Mouse (Mus musculus) MEL (cell line): Measurements from ENCODE around the gene Zmynd10. TPM values are rescaled to one million over a fixed set of nuclear protein-coding genes. Genes with fewer than 3 reads are reported as not detected.
A peak's percentile ranks its signal among the peaks of the same experiment; 100 is the strongest.

Experiments
- DNase-seq: peaks from one replicate; pipeline ENCODE4 v3.0.0; 2011; ENCODE audit warnings: low read depth, low spot score
- H3K27ac ChIP-seq: 2 replicates; pipeline ENCODE4 v1.5.1; 2012; ENCODE audit warnings: low read depth, mild to moderate bottlenecking, control low read depth, low read length, moderate library complexity; ENCODE audit not compliant: control insufficient read depth
- H3K27me3 ChIP-seq, 2 experiments: fragments of 150-350 bp in 1 of 2; sonication (generic) in 1 of 2; 2 replicates each; pipeline ENCODE4 v1.6.1; 2012; ENCODE audit warnings: low read length in 2 of 2, mild to moderate bottlenecking in 2 of 2, improper control_type of control experiment in 1 of 2, moderate library complexity in 1 of 2; ENCODE audit not compliant: insufficient read depth in 2 of 2, control insufficient read depth in 1 of 2
- H3K36me3 ChIP-seq, 2 experiments: 2 replicates each; pipeline ENCODE4 v1.6.1; 2012 to 2014; ENCODE audit warnings: low read length in 2 of 2, improper control_type of control experiment in 1 of 2, inconsistent platforms in 1 of 2, mild to moderate bottlenecking in 1 of 2; ENCODE audit not compliant: insufficient read depth in 2 of 2, control insufficient read depth in 1 of 2
- H3K4me1 ChIP-seq, 2 experiments: fragments of 150-350 bp in 1 of 2; sonication (generic) in 1 of 2; 2 replicates each; pipeline ENCODE4 v1.6.1; 2012; ENCODE audit warnings: low read length in 2 of 2, improper control_type of control experiment in 1 of 2, mild to moderate bottlenecking in 1 of 2; ENCODE audit not compliant: insufficient read depth in 2 of 2, control insufficient read depth in 1 of 2
- H3K4me3 ChIP-seq, 2 experiments: fragments of 150-350 bp in 1 of 2; sonication (generic) in 1 of 2; 2 replicates each; pipeline ENCODE4 v1.5.1; 2012; ENCODE audit warnings: low read depth in 2 of 2, low read length in 2 of 2, mild to moderate bottlenecking in 2 of 2, moderate library complexity in 2 of 2, control low read depth in 1 of 2, improper control_type of control experiment in 1 of 2; ENCODE audit not compliant: control insufficient read depth in 1 of 2, insufficient read depth in 1 of 2
- H3K79me2 ChIP-seq: 2 replicates; pipeline ENCODE4 v1.6.1; 2012; ENCODE audit warnings: mild to moderate bottlenecking, low read length, moderate library complexity; ENCODE audit not compliant: control insufficient read depth, poor library complexity, insufficient read depth
- H3K9ac ChIP-seq: 2 replicates; pipeline ENCODE4 v1.6.1; 2012; ENCODE audit warnings: low read depth, mild to moderate bottlenecking, control low read depth, low read length, moderate library complexity; ENCODE audit not compliant: control insufficient read depth, poor library complexity, severe bottlenecking
- H3K9me3 ChIP-seq: fragments of 150-350 bp; sonication (generic); replicated peaks from 2 replicates; pipeline ENCODE4 v1.6.1; 2012; ENCODE audit warnings: mild to moderate bottlenecking, low read length, improper control_type of control experiment, moderate library complexity; ENCODE audit not compliant: insufficient read depth
- CHD2 ChIP-seq: IDR thresholded peaks from 2 replicates; pipeline ENCODE4 v1.6.1; 2011; ENCODE audit warnings: low read length, improper control_type of control experiment
- CTCF ChIP-seq, 3 experiments: IDR thresholded peaks in 2 of 3; conservative IDR thresholded peaks in 1 of 3; 2 replicates each; pipeline ENCODE4 v1.5.1; 2011 to 2012; ENCODE audit warnings: low read length in 3 of 3, low read depth in 2 of 3, mild to moderate bottlenecking in 2 of 3, improper control_type of control experiment in 1 of 3, inconsistent platforms in 1 of 3, mixed read lengths in 1 of 3, moderate library complexity in 1 of 3; ENCODE audit not compliant: control insufficient read depth in 1 of 3, insufficient read depth in 1 of 3, poor library complexity in 1 of 3, severe bottlenecking in 1 of 3
- E2F4 ChIP-seq: IDR thresholded peaks from 2 replicates; pipeline ENCODE4 v1.6.1; 2011; ENCODE audit warnings: low read depth, low read length, improper control_type of control experiment, borderline replicate concordance
- ELF1 ChIP-seq: IDR thresholded peaks from 2 replicates; pipeline ENCODE4 v1.6.1; 2014; ENCODE audit warnings: low read depth, mild to moderate bottlenecking, inconsistent platforms, low read length, improper control_type of control experiment, moderate library complexity
- EP300 ChIP-seq, 2 experiments: IDR thresholded peaks; 2 replicates each; pipeline ENCODE4 v1.6.1; 2011; ENCODE audit warnings: improper control_type of control experiment in 2 of 2, low read length in 2 of 2, low read depth in 1 of 2, mild to moderate bottlenecking in 1 of 2
- GABPA ChIP-seq: IDR thresholded peaks from 2 replicates; pipeline ENCODE4 v1.6.1; 2012; ENCODE audit warnings: low read depth, mild to moderate bottlenecking, inconsistent platforms, low read length, improper control_type of control experiment, moderate library complexity
- GATA1 ChIP-seq: IDR thresholded peaks from 2 replicates; pipeline ENCODE4 v1.6.1; 2011; ENCODE audit warnings: low read depth, low read length, improper control_type of control experiment
- HCFC1 ChIP-seq: IDR thresholded peaks from 2 replicates; pipeline ENCODE4 v1.6.1; 2012; ENCODE audit warnings: low read depth, mild to moderate bottlenecking, inconsistent platforms, low read length, improper control_type of control experiment, moderate library complexity
- MAFK ChIP-seq: IDR thresholded peaks from 2 replicates; pipeline ENCODE4 v1.6.1; 2011; ENCODE audit warnings: low read depth, mild to moderate bottlenecking, low read length, improper control_type of control experiment, borderline replicate concordance
- MAZ ChIP-seq: IDR thresholded peaks from 2 replicates; pipeline ENCODE4 v1.6.1; 2012; ENCODE audit warnings: low read depth, mild to moderate bottlenecking, inconsistent platforms, low read length, improper control_type of control experiment
- MYB ChIP-seq: IDR thresholded peaks from 2 replicates; pipeline ENCODE4 v1.6.1; 2011; ENCODE audit warnings: mild to moderate bottlenecking, low read depth, low read length, improper control_type of control experiment
- MYC ChIP-seq: IDR thresholded peaks from 2 replicates; pipeline ENCODE4 v1.6.1; 2011; ENCODE audit warnings: low read depth, mild to moderate bottlenecking, low read length, improper control_type of control experiment, moderate library complexity
- NELFE ChIP-seq: IDR thresholded peaks from 2 replicates; pipeline ENCODE4 v1.6.1; 2011; ENCODE audit warnings: low read depth, low read length, improper control_type of control experiment
- NRF1 ChIP-seq: IDR thresholded peaks from 2 replicates; pipeline ENCODE4 v1.6.1; 2014; ENCODE audit warnings: low read depth, mild to moderate bottlenecking, inconsistent platforms, low read length, improper control_type of control experiment, moderate library complexity; ENCODE audit not compliant: poor library complexity, insufficient read depth, severe bottlenecking
- POLR2A ChIP-seq, 2 experiments: IDR thresholded peaks; 2 replicates each; pipeline ENCODE4 v1.6.1; 2011 to 2012; ENCODE audit warnings: low read length in 2 of 2, mild to moderate bottlenecking in 2 of 2, control low read depth in 1 of 2, improper control_type of control experiment in 1 of 2, low read depth in 1 of 2, moderate library complexity in 1 of 2; ENCODE audit not compliant: control insufficient read depth in 1 of 2, insufficient read depth in 1 of 2, poor library complexity in 1 of 2
- RAD21 ChIP-seq: IDR thresholded peaks from 2 replicates; pipeline ENCODE4 v1.6.1; 2011; ENCODE audit warnings: mild to moderate bottlenecking, low read depth, low read length, improper control_type of control experiment
- RCOR1 ChIP-seq: IDR thresholded peaks from 2 replicates; pipeline ENCODE4 v1.6.1; 2012; ENCODE audit warnings: low read depth, mild to moderate bottlenecking, inconsistent platforms, low read length, improper control_type of control experiment
- SMC3 ChIP-seq: IDR thresholded peaks from 2 replicates; pipeline ENCODE4 v1.6.1; 2011; ENCODE audit warnings: low read depth, low read length, improper control_type of control experiment
- TAL1 ChIP-seq: IDR thresholded peaks from 2 replicates; pipeline ENCODE4 v1.6.1; 2012; ENCODE audit warnings: mild to moderate bottlenecking, inconsistent platforms, low read length, moderate library complexity, mixed read lengths
- TCF12 ChIP-seq: IDR thresholded peaks from 2 replicates; pipeline ENCODE4 v1.6.1; 2014; ENCODE audit warnings: low read depth, mild to moderate bottlenecking, inconsistent platforms, low read length, improper control_type of control experiment, moderate library complexity
- UBTF ChIP-seq: IDR thresholded peaks from 2 replicates; pipeline ENCODE4 v1.6.1; 2012; ENCODE audit warnings: low read depth, mild to moderate bottlenecking, inconsistent platforms, low read length, improper control_type of control experiment, moderate library complexity, borderline replicate concordance; ENCODE audit not compliant: insufficient read depth
- polyA plus RNA-seq, 2 experiments: library from polyadenylated mRNA; stranded (reverse) in 1 of 2; unstranded in 1 of 2; fragments of >175 nt in 1 of 2; fragments of >200 nt in 1 of 2; gene quantifications; 2 replicates each; pipeline versions ENCODE4 v1.2.1 to v1.2.4; 2012; ENCODE audit warnings: low replicate concordance in 2 of 2, low read depth in 1 of 2; ENCODE audit not compliant: insufficient read length in 2 of 2, insufficient read depth in 1 of 2, missing spikeins in 1 of 2
- total RNA-seq: library from RNA; depleted of rRNA; stranded (reverse); fragments of 300-350 nt; gene quantifications from 2 replicates; pipeline ENCODE4 v1.2.3, GENCODE M21; 2012

The Zmynd10 gene
- total and polyA plus RNA-seq, 3 experiments = 0.31 to 0.85 TPM; not detected in 1

- H3K36me3 ChIP-seq = peaks cover 5 to 27% of the 10 kb centered on the region in 2 experiments; a peak in 3 of 4 replicates
- no peak for TF ChIP-seq E2F4
- no peak for TF ChIP-seq EP300 (IDR thresholded peaks at IDR 0.05; ENCODE audit: low read depth in 1 of 2, low read length in 2 of 2)
- no peak for TF ChIP-seq POLR2A (IDR thresholded peaks at IDR 0.05; ENCODE audit: control insufficient read depth in 1 of 2, insufficient read depth in 1 of 2, low read depth in 1 of 2, low read length in 2 of 2, poor library complexity in 1 of 2)
- no peak for TF ChIP-seq TCF12
- no peak for TF ChIP-seq GATA1
- peaks cover 34% of the 10 kb centered on the region for H3K79me2 ChIP-seq
- peak overlapping the region; percentile 13; the same call in 1 of the 2 replicates for H3K27ac ChIP-seq
- no peak for DNase-seq
- H3K27me3 ChIP-seq = no peaks in the 10 kb centered on the region
- no peaks in the 10 kb centered on the region for H3K9me3 ChIP-seq
- H3K4me3 ChIP-seq = no peak overlapping the region
- peak overlapping the region; percentile 7; the same call in 1 of the 2 replicates for H3K9ac ChIP-seq
- H3K4me1 ChIP-seq = peaks cover 16 to 26% of the 10 kb centered on the region in 2 experiments; a peak in 3 of 4 replicates
These were observed 43.6 kb downstream of the Zmynd10 start for GRCm38 (mm10) chr9:107590773-107591060.

- TF ChIP-seq GABPA (no peak), RCOR1 (no peak), RAD21 (no peak), CHD2 (no peak), E2F4 (no peak), MAZ (no peak), CTCF (IDR thresholded peaks at IDR 0.05 in 2 of 3, conservative IDR thresholded peaks at IDR 0.05 in 1 of 3; ENCODE audit: control insufficient read depth in 1 of 3, insufficient read depth in 1 of 3, low read depth in 2 of 3, low read length in 3 of 3, poor library complexity in 1 of 3, severe bottlenecking in 1 of 3) (no peak), NELFE (no peak), POLR2A (IDR thresholded peaks at IDR 0.05; ENCODE audit: control insufficient read depth in 1 of 2, insufficient read depth in 1 of 2, low read depth in 1 of 2, low read length in 2 of 2, poor library complexity in 1 of 2) (no peak), ELF1 (no peak), UBTF (no peak), SMC3 (no peak), MYB (no peak), TAL1 (no peak), MYC (no peak), HCFC1 (no peak), GATA1 (no peak), NRF1 (no peak), MAFK (no peak)
- TF ChIP-seq, all 39 proteins: peak for 0
- Histone ChIP-seq H3K9me3 (no peaks in the 10 kb centered on the region), H3K79me2 (peaks cover 26% of the 10 kb centered on the region), H3K4me1 (peaks cover 10 to 19% of the 10 kb centered on the region in 2 experiments; a peak in 3 of 4 replicates), H3K36me3 (peaks cover 5 to 17% of the 10 kb centered on the region in 2 experiments; a peak in 3 of 4 replicates), H3K27ac (no peak overlapping the region), H3K4me3 (no peak overlapping the region), H3K27me3 (no peaks in the 10 kb centered on the region), H3K9ac (no peak overlapping the region)
- no peak for DNase-seq
These were observed 46.2 kb downstream of the Zmynd10 start for GRCm38 (mm10) chr9:107593101-107593976.
